Mouse (Mus musculus): ENCODE measurements at regions not wholly inside any gene's neighbourhood (a gene's known extent, or its start where the extent isn't known, plus 50 kb on each side); places are given as distances from the start of the nearest gene placed in this dataset.

DNA sequence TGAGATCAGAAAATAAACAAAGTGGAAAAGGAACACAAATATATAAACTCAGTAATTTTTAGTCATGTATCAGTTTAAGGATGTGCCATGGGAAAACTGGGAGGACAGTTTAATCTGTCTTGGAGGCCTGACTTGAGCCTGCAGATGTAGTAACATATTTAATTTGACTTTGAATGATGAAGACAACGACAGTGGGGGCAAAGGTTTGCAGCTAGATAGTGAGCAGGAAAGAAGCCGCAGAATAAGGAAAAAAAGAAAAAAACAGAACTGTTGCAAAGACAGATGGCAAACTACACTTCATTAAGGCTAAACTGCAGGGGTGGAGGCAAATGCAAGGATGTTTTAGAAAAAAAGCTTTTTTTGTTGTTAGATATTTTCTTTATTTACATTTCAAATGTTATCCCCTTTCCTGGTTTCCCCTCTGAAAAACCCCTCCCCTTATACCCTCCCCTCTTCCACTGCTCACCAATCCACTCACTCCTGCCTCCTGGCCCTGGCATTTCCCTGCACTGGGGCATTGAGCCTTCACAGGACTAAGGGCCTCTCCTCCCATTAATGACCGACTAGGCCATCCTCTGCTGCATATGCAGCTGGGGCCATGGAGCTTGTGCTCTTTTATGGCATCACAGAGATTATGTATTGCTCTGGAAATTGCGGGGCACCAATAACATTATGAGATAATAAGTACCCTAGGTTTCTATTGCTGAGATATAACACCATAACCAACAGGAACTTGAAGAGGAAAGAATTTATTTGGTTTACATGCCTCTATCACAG lies 58.5 kb upstream of the Reg3g start:
- Histone ChIP-seq H3K9ac (ENCODE audit: low read depth, low read length) (no peak overlapping the region), H3K27ac (ENCODE audit: low read length) (no peak overlapping the region), H3K4me2 (ENCODE audit: low read depth, low read length) (no peak overlapping the region), H3K27me3 (replicated peaks; ENCODE audit: control insufficient read depth, insufficient read depth, low read length) (no peaks in the 10 kb centered on the region), H3K4me1 (ENCODE audit: control insufficient read depth, insufficient read depth, low read length) (no peaks in the 10 kb centered on the region), H3K4me3 (ENCODE audit: low read length) (no peak overlapping the region), H3K36me3 (ENCODE audit: control insufficient read depth, insufficient read depth, low read length) (no peaks in the 10 kb centered on the region), H3K9me3 (ENCODE audit: control insufficient read depth, low read length) (no peaks in the 10 kb centered on the region)
- ATAC-seq: peak; percentile 99
- WGBS: 33% methylated on average over 4 of the region's 4 CpGs
